In the genomic region with DNA sequence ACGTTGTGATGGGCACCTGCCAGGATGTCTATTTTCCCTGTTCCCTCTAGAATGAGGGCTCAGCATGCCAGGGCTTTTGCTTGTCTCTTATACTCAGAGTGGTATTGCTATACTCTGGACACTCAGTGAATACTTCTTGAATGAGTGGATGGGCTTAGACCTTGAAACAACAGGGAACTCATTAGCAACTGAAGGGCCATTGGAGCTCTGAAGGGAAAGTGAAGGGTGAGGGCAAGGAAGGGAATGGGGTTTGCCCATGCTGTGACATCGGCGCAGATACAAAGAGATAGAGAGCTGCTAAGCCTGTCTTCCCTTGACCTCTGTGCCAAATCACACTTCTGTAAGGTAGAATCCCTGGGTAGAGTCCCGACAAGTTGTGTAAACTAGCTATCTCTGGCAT, we compare ENCODE assay signal across 23 mouse cellular contexts. TPM values are rescaled to one million over a fixed set of nuclear protein-coding genes. Genes with fewer than 3 reads are reported as not detected.
"Had no signal": no experiment of that assay in that cellular context is flagged by ENCODE, and none has a peak within 500 bp of the region (broad histone marks: within the 10 kb centered on the region; RNA-seq: fewer than 3 reads in every experiment).

No protein-coding gene starts in this region.

- H3K9ac ChIP-seq: liver, embryonic 15.5 days; liver, postnatal 0 days; lung, embryonic 15.5 days; midbrain, embryonic 12.5 days; neural tube, embryonic 12.5 days; stomach, embryonic 15.5 days had no signal

- H3K9me3 ChIP-seq: liver, embryonic 15.5 days; lung, embryonic 15.5 days; midbrain, embryonic 10.5 days; midbrain, embryonic 12.5 days; neural tube, embryonic 12.5 days; stomach, embryonic 15.5 days had no signal

- H3K36me3 ChIP-seq: liver, embryonic 15.5 days; lung, embryonic 15.5 days; midbrain, embryonic 10.5 days; midbrain, embryonic 12.5 days; neural tube, embryonic 12.5 days; stomach, embryonic 15.5 days had no signal

- H3K4me2 ChIP-seq: liver, embryonic 15.5 days; lung, embryonic 15.5 days; midbrain, embryonic 12.5 days; neural tube, embryonic 12.5 days; stomach, embryonic 15.5 days had no signal

- ATAC-seq: liver, postnatal 0 days; midbrain, embryonic 16.5 days had no signal

- H3K27me3 ChIP-seq: lung, embryonic 15.5 days; midbrain, embryonic 12.5 days; neural tube, embryonic 12.5 days; stomach, embryonic 15.5 days had no signal

- DNase-seq: liver, postnatal 0 days; lung, adult 2 months; lung, postnatal 10 days; lung, postnatal 4 days; midbrain, embryonic 14.5 days; right cerebral cortex, postnatal 14 days; thymus, adult 2 months; thymus, postnatal 25 days; thymus, postnatal 4 days had no signal

- H3K27ac ChIP-seq: liver, embryonic 15.5 days; lung, embryonic 15.5 days; midbrain, embryonic 10.5 days; midbrain, embryonic 12.5 days; neural tube, embryonic 12.5 days; stomach, embryonic 15.5 days; stomach, postnatal 0 days had no signal

- H3K4me3 ChIP-seq: liver, embryonic 15.5 days; lung, embryonic 15.5 days; midbrain, embryonic 10.5 days; midbrain, embryonic 12.5 days; neural tube, embryonic 12.5 days; stomach, embryonic 15.5 days had no signal

- H3K4me1 ChIP-seq: lung, embryonic 15.5 days; midbrain, embryonic 10.5 days; midbrain, embryonic 12.5 days; neural tube, embryonic 12.5 days; stomach, embryonic 15.5 days had no signal

RNA-seq across cellular contexts. Expression of gene Epb42, which starts 8.8 kb away (rescaled TPM):
- polyA plus RNA-seq: testis, adult 2 months had no signal

RNA-seq across cellular contexts. Expression of gene Tgm5, which starts 40.0 kb away (rescaled TPM):
- total RNA-seq: megakaryocyte, adult 5-6 weeks; megakaryocyte-erythroid progenitor cell, adult 5-6 weeks; monocyte, adult 5-6 weeks; neutrophil, adult 5-6 weeks had no signal
- polyA plus RNA-seq: liver, embryonic 15.5 days; liver, postnatal 0 days; midbrain, embryonic 10.5 days; midbrain, embryonic 12.5 days; midbrain, embryonic 14.5 days; spleen, adult 2 months; testis, adult 2 months had no signal
